Mouse (Mus musculus) right cerebral cortex, adult 18-20 months (tissue): Measurements from ENCODE around the gene Pih1d1.

Source experiments
- DNase-seq: peaks from one replicate; pipeline ENCODE4 v3.0.0; 2022; ENCODE audit warnings: mixed read lengths

The Pih1d1 gene

GRCm38 (mm10) chr7:45195341-45196175 is 41.5 kb downstream of the Pih1d1 start:
- DNase-seq = no peak

GRCm38 (mm10) chr7:45196176-45196535 is 42.1 kb downstream of the Pih1d1 start:
- DNase-seq = no peak

- peak; percentile 59 for DNase-seq
Observed at GRCm38 (mm10) chr7:45196994-45197393, 42.9 kb downstream of the Pih1d1 start.

GRCm38 (mm10) chr7:45198435-45198834 is 44.3 kb downstream of the Pih1d1 start:
- DNase-seq = peak; percentile 78

GRCm38 (mm10) chr7:45198961-45199360 is 44.9 kb downstream of the Pih1d1 start:
- peak; percentile 78 for DNase-seq

GRCm38 (mm10) chr7:45202654-45203053 is 48.6 kb downstream of the Pih1d1 start:
- peak; percentile 34 for DNase-seq

- peak; percentile 94 for DNase-seq
Observed at GRCm38 (mm10) chr7:45204380-45205143, 50.5 kb downstream of the Pih1d1 start, which contains the start of gene Ccdc155. TSS of gene Ccdc155 (minus strand) at chr7:45204892.

- DNase-seq = no peak
Observed at GRCm38 (mm10) chr7:45208260-45208659, 54.2 kb downstream of the Pih1d1 start.
